Mouse (Mus musculus) lung, embryonic 14.5 days (tissue): ENCODE results near the gene Dnah12. TPM values are rescaled to one million over a fixed set of nuclear protein-coding genes. Genes with fewer than 3 reads are reported as not detected.

ENCODE experiments used
- ATAC-seq: fragments of 200-750 bp; cut with Nextera tagmentation; 2 replicates; pipeline ENCODE4 v1.8.0; 2017; ENCODE audit warnings: mild to moderate bottlenecking, moderate TSS enrichment, moderate library complexity; ENCODE audit not compliant: insufficient read depth
- DNase-seq: peaks from one replicate; pipeline ENCODE4 v3.0.0-alpha.2; 2015
- H3K27ac ChIP-seq: fragments of 300-500 bp; sonication (generic); 2 replicates; pipeline ENCODE4 v1.5.1; 2014; ENCODE audit warnings: low read depth, mild to moderate bottlenecking, moderate library complexity
- H3K27me3 ChIP-seq: fragments of 300-500 bp; sonication (generic); 2 replicates; pipeline ENCODE4 v1.6.1; 2014; ENCODE audit warnings: low read length, control low read depth; ENCODE audit not compliant: insufficient read depth
- H3K36me3 ChIP-seq: fragments of 300-500 bp; sonication (generic); 2 replicates; pipeline ENCODE4 v1.6.1; 2014; ENCODE audit warnings: control low read depth; ENCODE audit not compliant: insufficient read depth
- H3K4me1 ChIP-seq: fragments of 300-500 bp; sonication (generic); 2 replicates; pipeline ENCODE4 v1.6.1; 2014; ENCODE audit warnings: antibody characterized with exemption, control low read depth; ENCODE audit not compliant: insufficient read depth
- H3K4me2 ChIP-seq: fragments of 300-500 bp; sonication (generic); 2 replicates; pipeline ENCODE4 v1.6.1; 2014; ENCODE audit warnings: mild to moderate bottlenecking
- H3K4me3 ChIP-seq: fragments of 300-500 bp; sonication (generic); 2 replicates; pipeline ENCODE4 v1.5.1; 2014; ENCODE audit warnings: low read depth, low read length
- H3K9ac ChIP-seq: fragments of 300-500 bp; sonication (generic); 2 replicates; pipeline ENCODE4 v1.6.1; 2014
- H3K9me3 ChIP-seq: fragments of 300-500 bp; sonication (generic); 2 replicates; pipeline ENCODE4 v1.6.1; 2016; ENCODE audit warnings: low read depth, low read length, control low read depth
- CTCF ChIP-seq: IDR thresholded peaks from 2 replicates; pipeline ENCODE4 v1.5.1; 2016; ENCODE audit warnings: antibody characterized with exemption, low read depth
- WGBS: fragments of 180-500 bp; shearing (Covaris S2); extraction: QIAGEN DNeasy Blood & Tissue Kit; methylation state at CpG from one replicate; pipeline ENCODE4 v1.1.7; 2014; 5-methylcytosine and 5-hydroxymethylcytosine counted together
- polyA plus RNA-seq: library from polyadenylated mRNA; unstranded; fragments of >200 nt; fragmentation: Nextera tagmentation; extraction: Ambion mirVana; gene quantifications from 2 replicates; pipeline ENCODE4 v1.2.1, GENCODE M21; 2014

Dnah12 gene
- polyA plus RNA-seq, 1 experiment from 2014 or later, result 0.11 TPM

GRCm38 (mm10) chr14:26854066-26854465, 161.0 kb downstream of the Dnah12 start:
- Histone ChIP-seq H3K4me3 (no peak overlapping the region), H3K4me2 (no peak overlapping the region), H3K27me3 (no peaks in the 10 kb centered on the region), H3K36me3 (no peaks in the 10 kb centered on the region), H3K9ac (no peak overlapping the region), H3K9me3 (no peaks in the 10 kb centered on the region), H3K27ac (no peak overlapping the region), H3K4me1 (no peaks in the 10 kb centered on the region)
- 44% methylated on average over 2 of the region's 2 CpGs for WGBS
- ATAC-seq (no peak), DNase-seq (no peak)
- no peak for TF ChIP-seq CTCF

DNA sequence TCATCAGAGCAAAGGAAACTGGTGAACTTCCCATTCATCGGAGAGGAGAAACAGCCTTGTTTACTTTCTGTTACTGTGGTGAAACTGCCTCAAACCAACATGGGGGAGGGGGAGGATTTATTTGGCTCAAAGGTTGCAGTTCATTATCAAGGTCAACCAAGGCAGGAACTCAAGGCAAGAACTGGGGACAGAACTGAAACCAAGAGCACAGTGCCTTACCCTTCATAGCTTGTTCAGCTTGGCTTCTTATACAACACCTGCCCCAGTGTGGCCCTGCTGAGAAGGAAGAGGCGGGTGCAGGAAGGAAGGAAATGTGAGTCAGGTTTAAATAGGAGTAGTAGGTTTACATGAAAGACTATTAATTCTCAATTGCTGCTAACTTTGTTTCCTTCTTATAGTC, 165.3 kb downstream of the Dnah12 start:
- Histone ChIP-seq H3K4me1 (no peaks in the 10 kb centered on the region), H3K9me3 (no peaks in the 10 kb centered on the region), H3K27me3 (no peaks in the 10 kb centered on the region), H3K4me3 (no peak overlapping the region), H3K27ac (no peak overlapping the region), H3K9ac (no peak overlapping the region), H3K36me3 (no peaks in the 10 kb centered on the region), H3K4me2 (no peak overlapping the region)
- ATAC-seq (no peak), DNase-seq (peak; percentile 41)
- 40% methylated on average over 2 of the region's 2 CpGs for whole genome bisulfite sequencing
- no peak for TF ChIP-seq CTCF

DNA sequence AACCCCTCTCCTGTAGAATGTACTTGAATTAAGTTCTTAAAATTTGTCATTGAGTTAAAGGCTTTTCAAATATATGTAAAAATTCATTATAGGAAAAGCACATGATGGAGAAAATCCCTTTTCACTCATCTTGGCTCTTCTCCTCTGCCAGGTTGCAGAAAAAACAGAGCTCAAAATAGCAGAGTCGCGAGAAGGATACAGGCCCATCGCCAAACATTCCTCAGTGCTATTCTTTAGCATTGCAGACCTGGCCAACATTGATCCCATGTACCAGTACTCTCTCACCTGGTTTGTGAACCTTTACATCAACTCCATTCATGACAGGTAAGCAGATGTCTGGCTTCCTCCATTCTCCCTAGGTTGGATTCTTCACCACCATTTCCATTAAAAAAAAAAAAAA, 165.9 kb downstream of the Dnah12 start:
- H3K9ac ChIP-seq, result no peak overlapping the region
- H3K9me3 ChIP-seq, result no peaks in the 10 kb centered on the region
- no peaks in the 10 kb centered on the region for H3K36me3 ChIP-seq
- no peak overlapping the region for H3K4me3 ChIP-seq
- DNase-seq (no peak), ATAC-seq (no peak)
- no peaks in the 10 kb centered on the region for H3K27me3 ChIP-seq
- TF ChIP-seq CTCF, result no peak
- WGBS, result 78% methylated on average over 3 of the region's 3 CpGs
- no peak overlapping the region for H3K27ac ChIP-seq
- H3K4me2 ChIP-seq, result no peak overlapping the region
- H3K4me1 ChIP-seq, result no peaks in the 10 kb centered on the region

DNA sequence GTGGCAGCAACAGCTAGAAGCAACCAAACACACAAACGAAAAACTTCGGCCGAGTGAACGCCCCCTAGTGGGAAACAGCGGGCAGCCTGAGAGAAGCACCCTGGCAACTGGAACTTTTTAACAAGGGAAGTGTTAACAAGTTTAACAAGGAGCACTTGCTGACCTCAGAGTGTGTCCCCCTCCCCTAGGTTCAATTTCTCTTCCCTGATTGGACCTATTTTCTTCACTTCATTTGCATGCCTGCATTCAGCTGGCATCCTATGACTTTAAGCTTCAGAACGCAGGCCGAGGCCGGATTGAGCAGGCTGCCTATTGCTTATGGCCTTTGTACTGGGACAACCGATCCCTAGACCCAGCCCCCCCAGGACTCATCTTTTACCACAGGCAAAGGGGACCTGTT, 174.3 kb downstream of the Dnah12 start:
- no peak for ATAC-seq

GRCm38 (mm10) chr14:26868299-26868698, 175.2 kb downstream of the Dnah12 start:
- H3K36me3 ChIP-seq, result no peaks in the 10 kb centered on the region
- H3K4me2 ChIP-seq, result no peak overlapping the region
- no peak overlapping the region for H3K4me3 ChIP-seq
- no peak for TF ChIP-seq CTCF
- DNase-seq, result no peak
- H3K9ac ChIP-seq, result no peak overlapping the region
- no peaks in the 10 kb centered on the region for H3K9me3 ChIP-seq
- no peaks in the 10 kb centered on the region for H3K4me1 ChIP-seq
- 86% methylated on average over 5 of the region's 5 CpGs for WGBS
- no peak for ATAC-seq
- no peak overlapping the region for H3K27ac ChIP-seq
- H3K27me3 ChIP-seq, result no peaks in the 10 kb centered on the region

More for the DNA sequence above, 174.3 kb downstream of the Dnah12 start:
- Histone ChIP-seq H3K4me3 (no peak overlapping the region), H3K36me3 (no peaks in the 10 kb centered on the region), H3K27me3 (no peaks in the 10 kb centered on the region), H3K4me1 (no peaks in the 10 kb centered on the region), H3K27ac (no peak overlapping the region), H3K9me3 (no peaks in the 10 kb centered on the region), H3K9ac (no peak overlapping the region), H3K4me2 (no peak overlapping the region)
- DNase-seq, result no peak
- WGBS, result 63% methylated on average over 9 of the region's 9 CpGs
- TF ChIP-seq CTCF, result peak; percentile 40

DNA sequence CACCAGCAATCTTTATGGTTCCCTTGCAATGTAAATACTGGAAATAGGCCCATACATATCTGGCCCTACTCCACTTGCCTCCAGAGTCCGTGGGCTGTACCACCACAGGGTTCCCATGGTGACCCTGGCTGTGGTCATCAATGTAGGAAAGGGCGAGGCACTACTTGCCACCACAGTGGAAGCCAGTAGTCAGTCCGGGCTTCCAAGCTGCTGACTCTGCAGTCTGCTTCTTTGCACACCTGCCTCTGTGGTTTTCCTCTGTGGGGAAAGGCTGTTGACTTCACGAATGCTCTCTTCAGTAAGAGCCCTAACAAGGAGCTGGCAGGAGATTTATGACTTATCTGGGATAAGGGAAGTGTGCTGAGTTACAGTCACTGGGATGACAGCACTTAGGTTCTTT, 185.7 kb downstream of the Dnah12 start:
- no peaks in the 10 kb centered on the region for H3K36me3 ChIP-seq
- H3K9me3 ChIP-seq, result no peaks in the 10 kb centered on the region
- H3K27me3 ChIP-seq, result no peaks in the 10 kb centered on the region
- H3K4me1 ChIP-seq, result no peaks in the 10 kb centered on the region
- ATAC-seq (no peak), DNase-seq (no peak)
- no peak overlapping the region for H3K9ac ChIP-seq
- TF ChIP-seq CTCF, result no peak
- 67% methylated on average over 4 of the region's 4 CpGs for WGBS
- H3K27ac ChIP-seq, result no peak overlapping the region
- H3K4me3 ChIP-seq, result no peak overlapping the region
- no peak overlapping the region for H3K4me2 ChIP-seq

DNA sequence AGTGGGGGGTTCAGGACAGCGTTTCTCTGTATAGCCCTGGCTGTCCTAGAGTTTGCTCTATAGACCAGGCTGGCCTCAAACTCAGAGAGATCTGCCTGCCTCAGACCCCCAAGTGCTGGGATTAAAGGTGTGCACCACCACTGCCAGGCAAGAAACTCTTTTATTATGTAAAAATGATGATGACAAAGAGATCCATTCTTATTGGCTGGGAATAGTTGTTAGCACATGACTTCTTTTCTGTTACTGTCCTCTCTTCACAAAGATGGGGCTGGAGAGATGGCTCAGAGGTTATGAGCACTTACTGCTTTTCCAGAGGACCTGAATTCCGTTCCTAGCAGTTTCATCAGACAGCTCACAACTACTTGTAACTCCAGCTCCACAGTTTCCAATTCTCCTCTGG, 186.9 kb downstream of the Dnah12 start:
- 69% methylated on average over 2 of the region's 2 CpGs for WGBS
- Histone ChIP-seq H3K9me3 (no peaks in the 10 kb centered on the region), H3K27ac (no peak overlapping the region), H3K27me3 (no peaks in the 10 kb centered on the region), H3K4me2 (no peak overlapping the region), H3K4me3 (no peak overlapping the region), H3K4me1 (no peaks in the 10 kb centered on the region), H3K36me3 (no peaks in the 10 kb centered on the region), H3K9ac (no peak overlapping the region)
- DNase-seq (no peak), ATAC-seq (no peak)
- no peak for TF ChIP-seq CTCF

DNA sequence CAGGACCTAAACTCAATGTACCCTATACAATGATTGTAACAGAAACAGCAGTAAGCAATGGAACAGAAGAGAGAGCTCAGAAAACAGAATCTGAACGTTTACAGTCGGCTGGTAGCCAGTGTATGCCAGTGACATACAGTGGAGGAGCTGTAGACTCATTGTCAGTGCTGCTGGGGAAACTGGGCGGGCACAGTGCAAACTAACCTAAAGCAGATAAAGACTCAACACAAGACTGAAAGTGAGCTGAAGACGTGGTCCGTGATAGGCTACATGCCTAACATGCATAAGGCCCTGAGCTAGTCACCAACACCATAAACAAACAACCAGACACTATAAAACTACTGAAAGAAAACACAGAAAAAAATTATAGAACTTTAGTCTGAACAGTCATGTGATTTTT, 188.6 kb downstream of the Dnah12 start:
- Histone ChIP-seq H3K9ac (no peak overlapping the region), H3K36me3 (no peaks in the 10 kb centered on the region), H3K4me1 (no peaks in the 10 kb centered on the region), H3K27ac (no peak overlapping the region), H3K9me3 (no peaks in the 10 kb centered on the region), H3K27me3 (no peaks in the 10 kb centered on the region), H3K4me2 (no peak overlapping the region), H3K4me3 (no peak overlapping the region)
- TF ChIP-seq CTCF, result no peak
- WGBS, result 77% methylated on average over 5 of the region's 5 CpGs
- ATAC-seq (no peak), DNase-seq (no peak)
